Mouse (Mus musculus): Measurements from ENCODE around the gene Derl2. TPM values are rescaled to one million over a fixed set of nuclear protein-coding genes. Genes with fewer than 3 reads are reported as not detected.

The Derl2 gene
- polyA plus RNA-seq, 1 experiment from 2014 or later = 52.6 TPM

Other genes with a start within 250 kb of the Derl2 start
- gene Scimp, start 207.3 kb downstream of the Derl2 start, polyA plus RNA-seq (2015; fragmentation: Nextera tagmentation; extraction: Ambion mirVana) = 0.35 and 0.46 TPM in 2 replicates
- gene Rabep1, start 175.1 kb downstream of the Derl2 start, polyA plus RNA-seq (2015; fragmentation: Nextera tagmentation; extraction: Ambion mirVana) = 29.9 and 32.5 TPM in 2 replicates
- gene Nup88, start 49.9 kb downstream of the Derl2 start, polyA plus RNA-seq (2015; fragmentation: Nextera tagmentation; extraction: Ambion mirVana) = 123 and 127 TPM in 2 replicates
- 75.4 and 81.4 TPM in 2 replicates for gene Rpain, start 49.6 kb downstream of the Derl2 start, polyA plus RNA-seq (2015; fragmentation: Nextera tagmentation; extraction: Ambion mirVana)
- 220 and 229 TPM in 2 replicates for gene C1qbp, start 36.8 kb downstream of the Derl2 start, polyA plus RNA-seq (2015; fragmentation: Nextera tagmentation; extraction: Ambion mirVana)
- gene Dhx33, start 15.4 kb downstream of the Derl2 start, polyA plus RNA-seq (2015; fragmentation: Nextera tagmentation; extraction: Ambion mirVana) = 18.4 and 18.6 TPM in 2 replicates
- 49.5 and 51.2 TPM in 2 replicates for gene Mis12, start 230 bp downstream of the Derl2 start, polyA plus RNA-seq (2015; fragmentation: Nextera tagmentation; extraction: Ambion mirVana)
- 99.5 and 99.8 TPM in 2 replicates for gene 6330403K07Rik, start 13.7 kb upstream of the Derl2 start, polyA plus RNA-seq (2015; fragmentation: Nextera tagmentation; extraction: Ambion mirVana)
- 0.11 and 0.19 TPM in 2 replicates for gene Nlrp1a, start 124.9 kb upstream of the Derl2 start, polyA plus RNA-seq (2015; fragmentation: Nextera tagmentation; extraction: Ambion mirVana)
- gene Nlrp1b, start 210.9 kb upstream of the Derl2 start, polyA plus RNA-seq (2015; fragmentation: Nextera tagmentation; extraction: Ambion mirVana) = not detected in 2 replicates

Data from lung, embryonic 15.5 days (tissue).